Mouse (Mus musculus) bone marrow macrophage, adult 2 months (primary cell): Measurements from ENCODE around the gene Chrm1.

Source experiments
- CTCF ChIP-seq: IDR thresholded peaks from 2 replicates; pipeline ENCODE4 v1.5.1; 2012; ENCODE audit warnings: low read depth, mild to moderate bottlenecking, low read length, moderate library complexity
- POLR2A ChIP-seq: IDR thresholded peaks from 2 replicates; pipeline ENCODE4 v1.6.1; 2012; ENCODE audit warnings: mild to moderate bottlenecking, low read depth, low read length, borderline replicate concordance

DNA sequence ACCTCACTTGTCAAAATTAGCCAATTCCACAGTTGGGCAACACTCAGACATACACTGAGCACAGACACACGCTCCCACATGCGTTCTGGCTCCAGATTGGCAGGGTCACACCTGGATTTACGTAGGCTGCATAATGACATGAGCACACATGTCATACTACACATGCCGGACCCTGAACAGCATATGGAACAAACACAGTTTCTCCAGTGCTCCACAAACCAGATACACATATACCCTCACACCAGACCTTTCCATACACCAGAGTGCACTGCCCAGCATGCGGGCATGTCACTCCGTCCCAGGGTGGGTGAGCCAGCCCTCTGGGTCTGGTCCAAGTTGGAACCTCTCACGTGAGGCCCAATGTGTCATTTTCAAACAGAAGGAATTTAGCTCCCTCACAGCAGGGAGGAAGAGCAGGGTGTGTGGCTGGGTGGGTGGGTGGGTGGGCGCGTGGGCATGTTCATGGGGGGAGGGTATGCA is at the start of gene Chrm1:
- TF ChIP-seq CTCF (no peak), POLR2A (no peak)
